Mouse (Mus musculus) neural tube, embryonic 15.5 days (tissue): Measurements from ENCODE around the gene Ube2d3. TPM values are rescaled to one million over a fixed set of nuclear protein-coding genes. Genes with fewer than 3 reads are reported as not detected.

ENCODE experiments used
- ATAC-seq: fragments of 200-750 bp; cut with Nextera tagmentation; 2 replicates; pipeline ENCODE4 v1.8.0; 2017; ENCODE audit warnings: mild to moderate bottlenecking, moderate TSS enrichment, moderate library complexity; ENCODE audit not compliant: low FRiP score
- H3K27ac ChIP-seq: fragments of 300-500 bp; sonication (generic); replicated peaks from 2 replicates; pipeline ENCODE4 v1.5.1; 2015; ENCODE audit warnings: mild to moderate bottlenecking, inconsistent platforms
- H3K27me3 ChIP-seq: fragments of 300-500 bp; sonication (generic); replicated peaks from 2 replicates; pipeline ENCODE4 v1.6.1; 2015; ENCODE audit warnings: inconsistent platforms
- H3K36me3 ChIP-seq: fragments of 300-500 bp; sonication (generic); 2 replicates; pipeline ENCODE4 v1.6.1; 2015; ENCODE audit warnings: inconsistent platforms
- H3K4me1 ChIP-seq: fragments of 300-500 bp; sonication (generic); 2 replicates; pipeline ENCODE4 v1.6.1; 2015; ENCODE audit warnings: inconsistent platforms
- H3K4me2 ChIP-seq: fragments of 300-500 bp; sonication (generic); 2 replicates; pipeline ENCODE4 v1.6.1; 2015; ENCODE audit warnings: inconsistent platforms, mild to moderate bottlenecking, moderate library complexity
- H3K4me3 ChIP-seq: fragments of 300-500 bp; sonication (generic); replicated peaks from 2 replicates; pipeline ENCODE4 v1.5.1; 2015; ENCODE audit warnings: mild to moderate bottlenecking, inconsistent platforms
- H3K9ac ChIP-seq: fragments of 300-500 bp; sonication (generic); replicated peaks from 2 replicates; pipeline ENCODE4 v1.6.1; 2015; ENCODE audit warnings: mild to moderate bottlenecking, inconsistent platforms
- H3K9me3 ChIP-seq: fragments of 300-500 bp; sonication (generic); replicated peaks from 2 replicates; pipeline ENCODE4 v1.6.1; 2016; ENCODE audit warnings: inconsistent platforms
- WGBS: fragments of 180-500 bp; shearing (Covaris S2); methylation state at CpG from one replicate; pipeline ENCODE4 v1.1.7; 2015; ENCODE audit warnings: mixed read lengths; 5-methylcytosine and 5-hydroxymethylcytosine counted together
- polyA plus RNA-seq: library from polyadenylated mRNA; unstranded; fragments of >200 nt; fragmentation: Nextera tagmentation; extraction: Ambion mirVana; gene quantifications from 2 replicates; pipeline ENCODE4 v1.2.1, GENCODE M21; 2015

Ube2d3 gene
- polyA plus RNA-seq = 331 and 389 TPM in 2 replicates

- peak within 1 kb of the TSS; percentile 91 for H3K4me3 ChIP-seq
- WGBS = under 1% methylated on average over 56 of the region's 56 CpGs
- H3K27me3 ChIP-seq = no peaks in the 10 kb centered on the region
- no peaks in the 10 kb centered on the region for H3K9me3 ChIP-seq
- peak within 1 kb of the TSS; percentile 88 for H3K9ac ChIP-seq
- peak within 1 kb of the TSS; percentile 89 for H3K4me2 ChIP-seq
- ATAC-seq = peak; percentile 95
- peaks cover 28% of the 10 kb centered on the region for H3K4me1 ChIP-seq
- H3K27ac ChIP-seq = peak within 1 kb of the TSS; percentile 99
- 0 out of 2 replicates have a peak, but pooled peaks cover 2% of the 10 kb centered on the region for H3K36me3 ChIP-seq
Measured at GRCm38 (mm10) chr3:135437758-135438495, at the start of gene Ube2d3. Gene Ube2d3 (plus strand): TSS chr3:135438149.

GRCm38 (mm10) chr3:135393186-135393585 is 44.8 kb upstream of the Ube2d3 start:
- no peak for ATAC-seq
- no peak overlapping the region for H3K9ac ChIP-seq
- H3K27me3 ChIP-seq = no peaks in the 10 kb centered on the region
- no peak overlapping the region for H3K4me2 ChIP-seq
- no peak overlapping the region for H3K4me3 ChIP-seq
- no peaks in the 10 kb centered on the region for H3K36me3 ChIP-seq
- WGBS = 86% methylated on average over 6 of the region's 6 CpGs
- no peaks in the 10 kb centered on the region for H3K4me1 ChIP-seq
- H3K27ac ChIP-seq = no peak overlapping the region
- no peaks in the 10 kb centered on the region for H3K9me3 ChIP-seq

GRCm38 (mm10) chr3:135395085-135395484 is 42.9 kb upstream of the Ube2d3 start:
- Histone ChIP-seq H3K9ac (no peak overlapping the region), H3K4me3 (no peak overlapping the region), H3K9me3 (no peaks in the 10 kb centered on the region), H3K27me3 (no peaks in the 10 kb centered on the region), H3K36me3 (no peaks in the 10 kb centered on the region), H3K4me1 (no peaks in the 10 kb centered on the region), H3K4me2 (no peak overlapping the region), H3K27ac (no peak overlapping the region)
- 84% methylated on average over 5 of the region's 5 CpGs for WGBS
- ATAC-seq = no peak

- Histone ChIP-seq H3K9ac (no peak overlapping the region), H3K27me3 (no peaks in the 10 kb centered on the region), H3K27ac (no peak overlapping the region), H3K9me3 (no peaks in the 10 kb centered on the region), H3K4me2 (no peak overlapping the region), H3K4me3 (no peak overlapping the region), H3K4me1 (no peaks in the 10 kb centered on the region), H3K36me3 (no peaks in the 10 kb centered on the region)
- no peak for ATAC-seq
- WGBS = 40% methylated on average over 6 of the region's 6 CpGs
Measured at GRCm38 (mm10) chr3:135396081-135396480, 41.9 kb upstream of the Ube2d3 start.

- no peak overlapping the region for H3K4me3 ChIP-seq
- no peaks in the 10 kb centered on the region for H3K27me3 ChIP-seq
- H3K36me3 ChIP-seq = no peaks in the 10 kb centered on the region
- peaks cover 1% of the 10 kb centered on the region; the same call in 1 of the 2 replicates for H3K4me1 ChIP-seq
- no peak overlapping the region for H3K4me2 ChIP-seq
- H3K9me3 ChIP-seq = no peaks in the 10 kb centered on the region
- no peak overlapping the region for H3K27ac ChIP-seq
- ATAC-seq = no peak
- H3K9ac ChIP-seq = no peak overlapping the region
Measured at GRCm38 (mm10) chr3:135397112-135397511, 40.8 kb upstream of the Ube2d3 start.

- Histone ChIP-seq H3K4me1 (peaks cover 7% of the 10 kb centered on the region; the same call in 1 of the 2 replicates), H3K9ac (no peak overlapping the region), H3K9me3 (no peaks in the 10 kb centered on the region), H3K27ac (no peak overlapping the region), H3K4me2 (peak overlapping the region; percentile 27; the same call in 1 of the 2 replicates), H3K4me3 (no peak overlapping the region), H3K36me3 (peaks cover 15% of the 10 kb centered on the region), H3K27me3 (no peaks in the 10 kb centered on the region)
- 16% methylated on average over 10 of the region's 10 CpGs for WGBS
- ATAC-seq = peak; percentile 76; the same call in 1 of the 2 replicates
Measured at GRCm38 (mm10) chr3:135402201-135402658, 35.7 kb upstream of the Ube2d3 start.

- Histone ChIP-seq H3K9me3 (no peaks in the 10 kb centered on the region), H3K4me3 (no peak overlapping the region), H3K4me1 (peaks cover 7% of the 10 kb centered on the region; the same call in 1 of the 2 replicates), H3K4me2 (no peak overlapping the region), H3K9ac (no peak overlapping the region), H3K27ac (no peak overlapping the region), H3K36me3 (peaks cover 16% of the 10 kb centered on the region), H3K27me3 (no peaks in the 10 kb centered on the region)
- ATAC-seq = no peak
- WGBS = 71% methylated on average over 9 of the region's 9 CpGs
Measured at GRCm38 (mm10) chr3:135403211-135403610, 34.7 kb upstream of the Ube2d3 start.

- H3K9me3 ChIP-seq = no peaks in the 10 kb centered on the region
- ATAC-seq = no peak
Measured at GRCm38 (mm10) chr3:135403856-135404255, 34.1 kb upstream of the Ube2d3 start.

GRCm38 (mm10) chr3:135404599-135404998 is 33.4 kb upstream of the Ube2d3 start:
- H3K9ac ChIP-seq = no peak overlapping the region
- H3K27me3 ChIP-seq = no peaks in the 10 kb centered on the region
- H3K4me2 ChIP-seq = no peak overlapping the region
- peaks cover 23% of the 10 kb centered on the region for H3K36me3 ChIP-seq
- WGBS = 60% methylated on average over 4 of the region's 4 CpGs
- peaks cover 7% of the 10 kb centered on the region; the same call in 1 of the 2 replicates for H3K4me1 ChIP-seq
- no peak for ATAC-seq
- no peak overlapping the region for H3K4me3 ChIP-seq
- H3K9me3 ChIP-seq = no peaks in the 10 kb centered on the region
- no peak overlapping the region for H3K27ac ChIP-seq

More at GRCm38 (mm10) chr3:135403856-135404255, 34.1 kb upstream of the Ube2d3 start:
- Histone ChIP-seq H3K4me2 (no peak overlapping the region), H3K27ac (no peak overlapping the region), H3K4me1 (peaks cover 7% of the 10 kb centered on the region; the same call in 1 of the 2 replicates), H3K36me3 (peaks cover 19% of the 10 kb centered on the region), H3K4me3 (no peak overlapping the region), H3K27me3 (no peaks in the 10 kb centered on the region), H3K9ac (no peak overlapping the region)
- 79% methylated on average over 5 of the region's 5 CpGs for WGBS

GRCm38 (mm10) chr3:135407351-135407750 is 30.6 kb upstream of the Ube2d3 start:
- Histone ChIP-seq H3K27me3 (no peaks in the 10 kb centered on the region), H3K36me3 (peaks cover 29% of the 10 kb centered on the region), H3K9me3 (no peaks in the 10 kb centered on the region), H3K4me1 (0 out of 2 replicates have a peak, but pooled peaks cover 3% of the 10 kb centered on the region), H3K4me2 (no peak overlapping the region), H3K9ac (no peak overlapping the region), H3K27ac (no peak overlapping the region), H3K4me3 (no peak overlapping the region)
- ATAC-seq = no peak
- WGBS = 87% methylated on average over 9 of the region's 9 CpGs

- no peak for ATAC-seq
- H3K9me3 ChIP-seq = no peaks in the 10 kb centered on the region
- H3K4me2 ChIP-seq = no peak overlapping the region
- no peak overlapping the region for H3K27ac ChIP-seq
- H3K4me1 ChIP-seq = no peaks in the 10 kb centered on the region
- no peak overlapping the region for H3K9ac ChIP-seq
- 98% methylated on average over 5 of the region's 5 CpGs for WGBS
- peaks cover 29% of the 10 kb centered on the region for H3K36me3 ChIP-seq
- no peak overlapping the region for H3K4me3 ChIP-seq
- H3K27me3 ChIP-seq = no peaks in the 10 kb centered on the region
Measured at GRCm38 (mm10) chr3:135409219-135409618, 28.7 kb upstream of the Ube2d3 start.

- no peaks in the 10 kb centered on the region for H3K9me3 ChIP-seq
- no peak for ATAC-seq
- 88% methylated on average over 12 of the region's 12 CpGs for WGBS
- peaks cover 23% of the 10 kb centered on the region for H3K36me3 ChIP-seq
- no peaks in the 10 kb centered on the region for H3K27me3 ChIP-seq
- no peak overlapping the region for H3K9ac ChIP-seq
- H3K4me3 ChIP-seq = no peak overlapping the region
- H3K4me1 ChIP-seq = no peaks in the 10 kb centered on the region
- H3K27ac ChIP-seq = no peak overlapping the region
- no peak overlapping the region for H3K4me2 ChIP-seq
Measured at GRCm38 (mm10) chr3:135411056-135411455, 26.9 kb upstream of the Ube2d3 start.
